In the genomic region with DNA sequence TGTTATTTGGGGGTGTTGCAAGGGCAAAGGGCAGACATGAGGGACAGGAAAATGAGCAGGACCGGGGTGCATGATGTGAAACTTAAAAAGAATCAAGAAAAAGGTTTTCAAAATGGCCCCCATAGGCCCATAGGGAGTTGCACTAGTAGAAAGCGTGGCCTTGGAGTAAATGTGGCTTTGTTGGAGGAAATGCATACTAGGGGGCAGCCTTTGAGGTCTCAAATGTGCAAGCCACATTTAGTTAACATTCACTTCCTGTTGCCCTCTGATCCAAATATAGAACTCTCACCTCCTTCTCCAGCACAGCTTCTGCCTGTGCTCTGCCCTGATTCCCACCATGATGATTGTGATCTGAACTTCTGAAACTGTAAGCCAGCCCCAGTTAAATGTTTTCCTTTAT, we compare ENCODE assay signal across 28 mouse cellular contexts.
DNase-seq lines count a peak whose midpoint lies in the region; ATAC-seq and TF ChIP-seq lines count a peak whose summit lies in the region.
"Had no signal": no experiment of that assay in that cellular context is flagged by ENCODE, and none has a peak within 500 bp of the region (broad histone marks: within the 10 kb centered on the region; RNA-seq: fewer than 3 reads in every experiment).

No protein-coding gene starts in this region.

- intact Hi-C loops in gastrocnemius, adult 2 months (cut with DNase I), result no loop called here

- no peaks in the 10 kb centered on the region for H3K4me1 ChIP-seq in midbrain, embryonic 11.5 days (ENCODE audit: control insufficient read depth, insufficient read depth, low read length)
- peaks cover 8% of the 10 kb centered on the region for H3K4me1 ChIP-seq in midbrain, embryonic 10.5 days
- H3K4me1 ChIP-seq in hindbrain, embryonic 10.5 days (replicated peaks), result peaks cover 9% of the 10 kb centered on the region
- H3K4me1 ChIP-seq: embryonic facial prominence, embryonic 13.5 days; embryonic facial prominence, embryonic 15.5 days had no signal

- TF ChIP-seq CTCF in gastrocnemius, adult 2 months (IDR thresholded peaks at IDR 0.05), result no peak

- no peaks in the 10 kb centered on the region for H3K36me3 ChIP-seq in midbrain, embryonic 11.5 days (ENCODE audit: control insufficient read depth, insufficient read depth, low read length)
- H3K36me3 ChIP-seq in midbrain, embryonic 10.5 days, result no peaks in the 10 kb centered on the region
- H3K36me3 ChIP-seq in hindbrain, embryonic 10.5 days, result no peaks in the 10 kb centered on the region
- H3K36me3 ChIP-seq: embryonic facial prominence, embryonic 13.5 days; embryonic facial prominence, embryonic 15.5 days; forebrain, embryonic 10.5 days; forebrain, embryonic 12.5 days had no signal

- H3K9me3 ChIP-seq in midbrain, embryonic 11.5 days (ENCODE audit: control insufficient read depth, low read length), result no peaks in the 10 kb centered on the region
- no peaks in the 10 kb centered on the region for H3K9me3 ChIP-seq in midbrain, embryonic 10.5 days (replicated peaks)
- H3K9me3 ChIP-seq in hindbrain, embryonic 10.5 days, result no peaks in the 10 kb centered on the region
- H3K9me3 ChIP-seq: embryonic facial prominence, embryonic 13.5 days; embryonic facial prominence, embryonic 15.5 days; forebrain, embryonic 10.5 days; forebrain, embryonic 12.5 days had no signal

- H3K4me3 ChIP-seq in midbrain, embryonic 11.5 days (ENCODE audit: low read depth, low read length), result no peak overlapping the region
- H3K4me3 ChIP-seq in midbrain, embryonic 10.5 days, result no peak overlapping the region
- no peak overlapping the region for H3K4me3 ChIP-seq in gastrocnemius, adult 2 months
- no peak overlapping the region for H3K4me3 ChIP-seq in hindbrain, embryonic 10.5 days
- H3K4me3 ChIP-seq: embryonic facial prominence, embryonic 13.5 days; embryonic facial prominence, embryonic 15.5 days; erythroblast, embryonic 14.5 days; forebrain, embryonic 10.5 days; forebrain, embryonic 12.5 days had no signal

- H3K4me2 ChIP-seq in midbrain, embryonic 11.5 days, result no peak overlapping the region
- H3K4me2 ChIP-seq: embryonic facial prominence, embryonic 13.5 days; embryonic facial prominence, embryonic 15.5 days; forebrain, embryonic 12.5 days had no signal

- no peaks in the 10 kb centered on the region for H3K27me3 ChIP-seq in midbrain, embryonic 11.5 days (ENCODE audit: control insufficient read depth, insufficient read depth, low read length)
- H3K27me3 ChIP-seq in midbrain, embryonic 10.5 days (ENCODE audit: low read depth, poor library complexity, severe bottlenecking), result no peaks in the 10 kb centered on the region
- H3K27me3 ChIP-seq in hindbrain, embryonic 10.5 days (ENCODE audit: insufficient read depth, poor library complexity, severe bottlenecking), result no peaks in the 10 kb centered on the region
- H3K27me3 ChIP-seq: CH12.LX; embryonic facial prominence, embryonic 13.5 days; embryonic facial prominence, embryonic 15.5 days had no signal

- 67% methylated on average over 2 of the region's 2 CpGs for WGBS in midbrain, embryonic 11.5 days
- 87% methylated on average over 2 of the region's 2 CpGs for whole genome bisulfite sequencing in midbrain, embryonic 10.5 days
- 87% methylated on average over 2 of the region's 2 CpGs for WGBS in hindbrain, embryonic 10.5 days

- H3K27ac ChIP-seq in midbrain, embryonic 11.5 days (ENCODE audit: low read depth, low read length), result no peak overlapping the region
- H3K27ac ChIP-seq in midbrain, embryonic 10.5 days (replicated peaks), result no peak overlapping the region
- H3K27ac ChIP-seq in gastrocnemius, adult 2 months, result no peak overlapping the region
- no peak overlapping the region for H3K27ac ChIP-seq in hindbrain, embryonic 10.5 days
- H3K27ac ChIP-seq: embryonic facial prominence, embryonic 13.5 days; embryonic facial prominence, embryonic 15.5 days; forebrain, embryonic 10.5 days; forebrain, embryonic 12.5 days had no signal

- no peak overlapping the region for H3K9ac ChIP-seq in midbrain, embryonic 11.5 days (ENCODE audit: low read length)
- H3K9ac ChIP-seq: embryonic facial prominence, embryonic 13.5 days; embryonic facial prominence, embryonic 15.5 days; forebrain, embryonic 12.5 days had no signal

- peak; percentile 12 for DNase-seq in midbrain, embryonic 11.5 days (ENCODE audit: low spot score, missing footprints)
- no peak for DNase-seq in midbrain, embryonic 10.5 days (ENCODE audit: low spot score)
- DNase-seq in T-cell, adult 2 months (ENCODE audit: low spot score), result peak; percentile 6
- DNase-seq in gastrocnemius, adult 2 months, result no peak
- DNase-seq in gastrocnemius, adult 18-20 months (ENCODE audit: low spot score), result no peak
- DNase-seq in hindbrain, embryonic 10.5 days (ENCODE audit: low spot score), result no peak
- DNase-seq: adrenal gland, adult 2 months; adrenal gland, postnatal 10 days; adrenal gland, postnatal 25 days; B cell, adult 2 months; cerebellum, adult 11 months; cerebellum, adult 18-20 months; cerebellum, adult 8-10 months; cerebellum, adult 9-11 months; cerebellum, postnatal 14 days; cerebellum, postnatal 36 days; embryo, embryonic 11 days had no signal

- ATAC-seq in midbrain, embryonic 11.5 days (ENCODE audit: low FRiP score), result no peak
- 0 out of 2 replicates have a peak, but pooled peaks have one; percentile 10 for ATAC-seq in megakaryocyte, adult 5-6 weeks (ENCODE audit: poor library complexity, severe bottlenecking)
- ATAC-seq: CD4-positive, CD25-positive, alpha-beta regulatory T cell, adult 4 months; forebrain, embryonic 14.5 days; forebrain, embryonic 16.5 days; Patski had no signal

Comparison
In these comparisons a context has a peak if more than half of its experiments do, and no peak if none do; other contexts are left out.
1. DNase-seq: peak in midbrain, embryonic 11.5 days (single experiment) and T-cell, adult 2 months (single experiment); none in midbrain, embryonic 10.5 days (single experiment), gastrocnemius, adult 2 months (single experiment), gastrocnemius, adult 18-20 months (single experiment) and hindbrain, embryonic 10.5 days (single experiment).